Mouse (Mus musculus) midbrain, postnatal 0 days (tissue): ENCODE results near the gene Rasgrf1. TPM values are rescaled to one million over a fixed set of nuclear protein-coding genes. Genes with fewer than 3 reads are reported as not detected.
A peak's percentile ranks its signal among the peaks of the same experiment; 100 is the strongest.

Experiments used
- ATAC-seq: fragments of 200-750 bp; cut with Nextera tagmentation; 2 replicates; pipeline ENCODE4 v1.8.0; 2017; ENCODE audit warnings: moderate number of reproducible peaks, mild to moderate bottlenecking, moderate TSS enrichment, moderate library complexity; ENCODE audit not compliant: low FRiP score
- DNase-seq: peaks from one replicate; pipeline ENCODE4 v3.0.0-alpha.2; 2015; ENCODE audit warnings: low spot score
- H3K27ac ChIP-seq: fragments of 300-500 bp; sonication (generic); 2 replicates; pipeline ENCODE4 v1.5.1; 2014; ENCODE audit warnings: low read depth, mild to moderate bottlenecking, low read length, mixed read lengths
- H3K27me3 ChIP-seq: fragments of 300-500 bp; sonication (generic); 2 replicates; pipeline ENCODE4 v1.6.1; 2014; ENCODE audit warnings: low read length, control low read depth, mixed read lengths; ENCODE audit not compliant: insufficient read depth
- H3K36me3 ChIP-seq: fragments of 300-500 bp; sonication (generic); 2 replicates; pipeline ENCODE4 v1.6.1; 2014; ENCODE audit warnings: low read length, control low read depth, mixed read lengths; ENCODE audit not compliant: insufficient read depth
- H3K4me1 ChIP-seq: fragments of 300-500 bp; sonication (generic); 2 replicates; pipeline ENCODE4 v1.6.1; 2014; ENCODE audit warnings: mild to moderate bottlenecking, control low read depth, antibody characterized with exemption, low read length, mixed read lengths; ENCODE audit not compliant: insufficient read depth
- H3K4me2 ChIP-seq: fragments of 300-500 bp; sonication (generic); 2 replicates; pipeline ENCODE4 v1.6.1; 2014; ENCODE audit warnings: low read depth, mild to moderate bottlenecking, low read length, mixed read lengths; ENCODE audit not compliant: poor library complexity, severe bottlenecking
- H3K4me3 ChIP-seq: fragments of 300-500 bp; sonication (generic); 2 replicates; pipeline ENCODE4 v1.5.1; 2014; ENCODE audit warnings: low read depth, mild to moderate bottlenecking, low read length, moderate library complexity
- H3K9ac ChIP-seq: fragments of 300-500 bp; sonication (generic); replicated peaks from 2 replicates; pipeline ENCODE4 v1.6.1; 2014; ENCODE audit warnings: mild to moderate bottlenecking, low read length, moderate library complexity, mixed read lengths; ENCODE audit not compliant: poor library complexity, severe bottlenecking
- H3K9me3 ChIP-seq: fragments of 300-500 bp; sonication (generic); 2 replicates; pipeline ENCODE4 v1.6.1; 2016; ENCODE audit warnings: low read length, control low read depth
- CTCF ChIP-seq: IDR thresholded peaks from 2 replicates; pipeline ENCODE4 v1.5.1; 2016; ENCODE audit warnings: antibody characterized with exemption, mild to moderate bottlenecking
- WGBS: fragments of 180-500 bp; shearing (Covaris S2); extraction: QIAGEN DNeasy Blood & Tissue Kit; methylation state at CpG from one replicate; pipeline ENCODE4 v1.1.7; 2014; 5-methylcytosine and 5-hydroxymethylcytosine counted together
- polyA plus RNA-seq: library from polyadenylated mRNA; unstranded; fragments of >200 nt; fragmentation: Nextera tagmentation; extraction: Ambion mirVana; gene quantifications from 2 replicates; pipeline ENCODE4 v1.2.1, GENCODE M21; 2015
- total RNA-seq: library from RNA; depleted of rRNA; stranded (reverse); fragments of >200 nt; gene quantifications from 2 replicates; pipeline ENCODE4 v1.2.3, GENCODE M21; 2014

The Rasgrf1 gene
- total and polyA plus RNA-seq, 2 experiments from 2014 or later: 24.0 to 40.8 TPM

DNA sequence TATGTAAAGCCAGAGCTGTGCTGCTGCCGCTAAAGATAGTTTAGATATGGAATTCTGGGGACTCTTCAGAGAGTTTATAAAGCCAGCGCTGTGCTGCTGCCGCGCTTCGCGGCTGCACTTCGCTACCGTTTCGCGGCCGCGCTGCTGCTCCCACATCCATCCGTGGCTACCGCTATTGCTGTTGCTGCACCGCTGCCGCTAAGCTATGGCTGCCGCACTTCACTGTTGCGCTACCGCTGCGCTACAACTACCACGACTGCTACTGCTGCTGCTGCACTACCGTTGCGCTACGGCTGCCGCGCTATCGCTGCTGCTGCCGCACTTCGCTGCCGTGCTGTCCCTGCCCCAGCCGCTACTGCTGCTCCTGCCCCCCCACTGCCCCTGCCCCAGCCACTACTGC, 30.1 kb upstream of the Rasgrf1 start:
- peak; percentile 65 for ATAC-seq
- H3K36me3 ChIP-seq: no peaks in the 10 kb centered on the region
- H3K4me2 ChIP-seq: no peak overlapping the region
- no peak overlapping the region for H3K27ac ChIP-seq
- 50% methylated on average over 30 of the region's 31 CpGs for WGBS
- H3K4me1 ChIP-seq: no peaks in the 10 kb centered on the region
- no peak overlapping the region for H3K9ac ChIP-seq
- no peak for TF ChIP-seq CTCF
- DNase-seq: peak; percentile 53
- H3K27me3 ChIP-seq: peaks cover 26% of the 10 kb centered on the region
- peaks cover 5% of the 10 kb centered on the region; the same call in 1 of the 2 replicates for H3K9me3 ChIP-seq
- H3K4me3 ChIP-seq: peak overlapping the region; percentile 8; the same call in 1 of the 2 replicates

DNA sequence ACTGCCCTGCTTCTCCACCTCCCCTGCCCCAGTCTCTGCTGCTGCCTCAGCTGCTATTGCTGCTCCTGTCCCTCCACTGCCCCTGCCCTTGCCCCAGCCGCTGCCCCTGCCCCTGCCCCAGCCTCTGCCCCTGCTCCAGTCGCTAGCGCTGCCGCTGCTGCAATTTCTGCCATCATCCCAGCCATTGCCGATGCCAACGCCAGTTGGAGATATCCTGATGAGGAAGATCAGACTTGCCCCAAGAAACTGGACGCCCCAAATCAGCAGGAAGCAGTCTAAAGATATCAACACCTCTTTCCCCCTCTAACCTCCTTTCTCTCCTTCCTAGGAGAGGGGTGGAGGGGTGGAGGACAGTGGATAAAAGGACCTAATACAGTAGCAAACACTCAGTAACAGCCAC, 28.2 kb upstream of the Rasgrf1 start:
- no peak for ATAC-seq
- TF ChIP-seq CTCF: no peak
- WGBS: 59% methylated on average over 7 of the region's 7 CpGs
- Histone ChIP-seq H3K36me3 (no peaks in the 10 kb centered on the region), H3K9ac (no peak overlapping the region), H3K9me3 (peaks cover 5% of the 10 kb centered on the region; the same call in 1 of the 2 replicates), H3K27ac (no peak overlapping the region), H3K27me3 (peaks cover 33% of the 10 kb centered on the region), H3K4me3 (no peak overlapping the region), H3K4me1 (no peaks in the 10 kb centered on the region), H3K4me2 (no peak overlapping the region)
- no peak for DNase-seq

DNA sequence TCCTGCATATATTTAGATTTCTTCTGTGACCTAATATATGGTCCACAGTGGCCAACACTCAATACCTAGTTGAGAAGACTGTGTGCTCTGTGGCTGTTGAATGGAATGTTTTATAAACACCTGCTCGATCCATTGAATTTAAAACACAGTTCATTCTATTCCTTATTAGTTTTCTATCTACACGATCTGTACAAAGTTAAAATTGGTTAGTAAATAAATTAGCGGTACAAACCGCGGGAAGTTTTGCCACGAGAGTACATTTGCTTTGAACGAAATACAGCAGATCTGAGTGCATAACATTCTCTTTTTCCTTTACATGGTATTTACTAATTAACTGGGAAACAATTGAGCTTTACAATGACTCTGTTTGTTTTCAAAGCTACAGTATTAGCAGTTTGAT, 27.1 kb upstream of the Rasgrf1 start:
- Histone ChIP-seq H3K36me3 (no peaks in the 10 kb centered on the region), H3K27ac (no peak overlapping the region), H3K9ac (no peak overlapping the region), H3K4me2 (no peak overlapping the region), H3K4me3 (no peak overlapping the region), H3K9me3 (peaks cover 5% of the 10 kb centered on the region; the same call in 1 of the 2 replicates), H3K4me1 (no peaks in the 10 kb centered on the region), H3K27me3 (peaks cover 35% of the 10 kb centered on the region)
- TF ChIP-seq CTCF: no peak
- ATAC-seq (no peak), DNase-seq (no peak)
- WGBS: 54% methylated on average over 7 of the region's 7 CpGs

GRCm38 (mm10) chr9:89885701-89886218, 23.9 kb upstream of the Rasgrf1 start:
- TF ChIP-seq CTCF: no peak
- Histone ChIP-seq H3K4me1 (no peaks in the 10 kb centered on the region), H3K4me2 (no peak overlapping the region), H3K27me3 (peaks cover 28% of the 10 kb centered on the region), H3K9ac (no peak overlapping the region), H3K27ac (no peak overlapping the region), H3K36me3 (no peaks in the 10 kb centered on the region), H3K4me3 (no peak overlapping the region), H3K9me3 (no peaks in the 10 kb centered on the region)
- ATAC-seq (no peak), DNase-seq (no peak)
- 39% methylated on average over 7 of the region's 7 CpGs for WGBS

GRCm38 (mm10) chr9:89891534-89892293, 18.0 kb upstream of the Rasgrf1 start:
- Histone ChIP-seq H3K27ac (peak overlapping the region; percentile 55; the same call in 1 of the 2 replicates), H3K4me1 (no peaks in the 10 kb centered on the region), H3K4me3 (no peak overlapping the region), H3K27me3 (0 out of 2 replicates have a peak, but pooled peaks cover under 1% of the 10 kb centered on the region), H3K9ac (0 out of 2 replicates have a peak overlapping the region, but pooled peaks have one; percentile 8), H3K4me2 (no peak overlapping the region), H3K9me3 (no peaks in the 10 kb centered on the region), H3K36me3 (no peaks in the 10 kb centered on the region)
- ATAC-seq (peak; percentile 82), DNase-seq (peak; percentile 57)
- no peak for TF ChIP-seq CTCF
- 63% methylated on average over 10 of the region's 10 CpGs for WGBS

DNA sequence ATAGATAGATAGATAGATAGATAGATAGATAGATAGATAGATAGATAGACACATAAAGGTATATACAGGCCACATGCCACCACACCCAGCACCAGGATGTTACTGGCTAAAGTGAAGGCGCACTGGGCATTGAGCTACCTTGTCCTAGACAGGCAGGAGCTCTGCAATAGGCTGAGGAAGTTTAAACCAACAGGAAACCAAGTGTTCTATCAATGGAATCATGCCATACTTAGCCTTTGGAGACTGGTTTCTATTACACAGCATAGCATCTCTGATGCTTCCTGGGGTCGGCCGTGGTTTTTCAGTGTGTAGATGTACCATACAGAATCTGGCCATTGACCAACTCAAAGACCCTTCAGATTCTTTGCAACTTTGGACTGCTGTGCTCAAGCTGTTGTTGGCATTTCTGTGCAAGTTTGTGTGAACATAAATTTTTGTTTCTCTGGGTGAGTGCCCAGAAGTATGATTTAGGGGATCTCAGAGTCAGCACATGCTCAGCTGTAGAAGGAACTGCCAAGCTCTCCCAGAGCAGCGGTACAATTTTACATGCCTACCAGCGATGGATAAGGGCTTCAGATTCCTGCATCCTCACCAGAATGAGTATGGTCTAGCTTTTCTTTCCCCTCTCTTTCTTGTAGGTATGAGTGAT, 17.0 kb upstream of the Rasgrf1 start:
- H3K4me2 ChIP-seq: no peak overlapping the region
- no peak overlapping the region for H3K27ac ChIP-seq
- 91% methylated on average over 5 of the region's 5 CpGs for WGBS
- H3K9ac ChIP-seq: no peak overlapping the region
- TF ChIP-seq CTCF: no peak
- no peaks in the 10 kb centered on the region for H3K27me3 ChIP-seq
- no peak overlapping the region for H3K4me3 ChIP-seq
- no peak for ATAC-seq
- DNase-seq: no peak
- H3K9me3 ChIP-seq: no peaks in the 10 kb centered on the region
- H3K36me3 ChIP-seq: no peaks in the 10 kb centered on the region
- H3K4me1 ChIP-seq: no peaks in the 10 kb centered on the region
